Mouse (Mus musculus): Measurements from ENCODE around the gene Zfhx3. TPM values are rescaled to one million over a fixed set of nuclear protein-coding genes. Genes with fewer than 3 reads are reported as not detected.
A peak's percentile ranks its signal among the peaks of the same experiment; 100 is the strongest.

Zfhx3 gene
- polyA plus RNA-seq, 1 experiment: 6.6 TPM

DNA sequence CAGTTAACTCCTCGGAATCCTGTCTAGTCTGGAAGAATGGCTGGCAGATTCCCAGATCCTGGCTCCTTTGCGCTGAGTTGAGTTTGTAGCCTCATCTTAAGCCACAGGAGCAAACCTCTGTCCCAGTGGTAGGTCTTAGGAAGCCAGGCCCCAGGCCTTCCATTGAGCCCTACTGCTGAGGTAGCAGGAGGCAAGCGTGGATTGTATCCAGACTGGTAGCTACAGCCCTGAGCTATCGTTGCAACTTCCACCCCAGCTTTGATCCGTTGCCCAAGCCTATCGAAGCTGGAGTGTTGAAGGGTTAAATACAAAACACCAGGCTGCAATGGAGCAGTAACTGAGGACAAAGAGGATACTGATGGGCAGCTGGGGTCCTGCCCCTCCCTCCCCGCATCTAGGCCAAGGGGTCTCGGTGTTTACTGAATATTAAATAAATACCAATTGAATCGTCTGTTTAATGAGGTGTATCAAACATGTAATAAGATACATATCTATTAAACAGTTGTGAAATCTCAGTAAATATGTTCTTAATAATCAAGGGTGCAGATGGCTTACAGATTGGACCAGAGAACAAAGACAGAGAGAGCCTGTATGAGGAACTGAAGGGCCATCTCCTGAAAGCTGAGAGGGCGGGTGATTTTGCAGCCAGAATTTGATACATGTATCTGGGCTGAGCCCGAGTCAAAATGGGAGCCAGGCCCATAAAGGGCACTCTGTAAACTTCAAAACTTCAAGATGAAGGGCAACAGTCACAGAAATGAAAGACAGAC lies 611.5 kb downstream of the Zfhx3 start:
- Histone ChIP-seq H3K4me1 (ENCODE audit: control insufficient read depth, insufficient read depth, low read length) (no peaks in the 10 kb centered on the region), H3K27ac (ENCODE audit: control insufficient read depth, insufficient read depth, low read depth, low read length, poor library complexity) (no peak overlapping the region), H3K4me3 (replicated peaks; ENCODE audit: control insufficient read depth, low read depth, low read length) (no peak overlapping the region)
- TF ChIP-seq CTCF (IDR thresholded peaks at IDR 0.05; ENCODE audit: control insufficient read depth, insufficient read depth, low read length) (no peak), POLR2A (IDR thresholded peaks at IDR 0.05; ENCODE audit: borderline replicate concordance, control insufficient read depth, low read depth, low read length) (no peak)
- 83% methylated on average over 11 of the region's 11 CpGs for WGBS

DNA sequence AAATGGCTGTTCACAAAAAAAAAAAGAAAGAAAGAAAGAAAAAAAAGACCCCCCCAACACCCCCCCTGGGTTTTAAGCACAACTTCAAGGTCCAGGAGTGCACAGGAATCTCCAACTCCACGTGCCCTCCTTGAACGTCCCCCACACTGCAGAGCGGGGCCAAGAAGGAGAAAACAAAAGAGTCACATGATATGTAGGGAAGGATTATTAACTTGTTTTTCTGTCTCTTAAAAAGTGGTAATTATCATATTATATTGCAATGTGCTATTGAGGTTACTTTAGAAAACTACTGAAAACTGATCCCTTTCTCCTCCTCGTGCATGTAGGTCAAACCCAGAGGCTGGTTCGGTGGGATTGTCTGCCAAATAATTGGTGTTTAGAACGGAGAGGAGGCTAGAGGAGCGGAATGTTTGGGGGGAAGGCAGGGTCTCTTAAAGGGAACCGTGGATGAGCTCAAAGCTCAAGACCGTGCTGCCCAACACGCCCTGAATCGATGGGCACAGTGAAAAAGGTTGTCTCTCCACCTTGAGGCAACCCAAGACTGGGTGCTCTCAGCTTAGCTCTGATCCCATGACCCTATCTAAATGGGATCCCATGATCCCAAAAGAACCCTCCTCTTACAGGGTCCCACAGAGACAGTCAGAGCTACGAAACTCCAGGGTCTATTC lies 612.3 kb downstream of the Zfhx3 start:
- TF ChIP-seq CTCF (IDR thresholded peaks at IDR 0.05; ENCODE audit: control insufficient read depth, insufficient read depth, low read length): no peak
- no peak for TF ChIP-seq POLR2A (IDR thresholded peaks at IDR 0.05; ENCODE audit: borderline replicate concordance, control insufficient read depth, low read depth, low read length)
- 83% methylated on average over 12 of the region's 12 CpGs for WGBS
- H3K27ac ChIP-seq (ENCODE audit: control insufficient read depth, insufficient read depth, low read depth, low read length, poor library complexity): no peak overlapping the region
- no peaks in the 10 kb centered on the region for H3K4me1 ChIP-seq (ENCODE audit: control insufficient read depth, insufficient read depth, low read length)
- H3K4me3 ChIP-seq (replicated peaks; ENCODE audit: control insufficient read depth, low read depth, low read length): no peak overlapping the region

GRCm38 (mm10) chr8:108563420-108563819 lies 621.0 kb downstream of the Zfhx3 start:
- Histone ChIP-seq H3K4me1 (ENCODE audit: control insufficient read depth, insufficient read depth, low read length) (no peaks in the 10 kb centered on the region), H3K27ac (ENCODE audit: control insufficient read depth, insufficient read depth, low read depth, low read length, poor library complexity) (no peak overlapping the region), H3K4me3 (replicated peaks; ENCODE audit: control insufficient read depth, low read depth, low read length) (no peak overlapping the region)
- 77% methylated on average over 6 of the region's 6 CpGs for WGBS
- TF ChIP-seq CTCF (IDR thresholded peaks at IDR 0.05; ENCODE audit: control insufficient read depth, insufficient read depth, low read length) (no peak), POLR2A (IDR thresholded peaks at IDR 0.05; ENCODE audit: borderline replicate concordance, control insufficient read depth, low read depth, low read length) (no peak)

DNA sequence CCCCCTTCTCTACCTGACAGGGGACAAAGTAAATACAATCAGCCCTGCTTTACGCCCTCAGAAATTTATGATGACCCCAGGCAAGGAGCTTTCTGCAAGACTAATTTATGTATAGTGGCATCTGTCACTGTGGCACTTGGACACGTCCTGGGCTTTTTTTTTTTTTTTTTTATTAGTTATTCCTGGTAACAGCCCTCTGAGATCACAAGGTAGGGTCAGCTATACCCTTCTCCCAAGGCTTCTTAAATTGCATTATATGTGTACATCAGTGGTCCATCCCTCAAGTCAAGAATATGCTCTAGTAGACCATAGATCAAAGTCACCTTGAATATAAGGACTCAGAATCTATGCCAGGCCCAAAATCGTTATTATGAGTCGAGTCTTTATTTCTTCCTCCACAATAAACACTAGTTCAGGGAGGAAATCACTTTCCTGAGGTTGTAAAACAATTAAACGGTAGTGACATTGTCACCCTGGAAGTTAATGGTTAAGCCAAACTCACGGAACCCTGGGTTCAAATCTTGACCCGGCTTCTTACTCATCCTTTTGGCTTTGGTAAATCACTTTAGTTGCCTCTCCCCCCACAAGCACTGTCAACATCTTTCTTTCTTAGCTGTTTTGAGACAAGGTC lies 621.6 kb downstream of the Zfhx3 start:
- 69% methylated on average over 7 of the region's 7 CpGs for WGBS
- no peak overlapping the region for H3K4me3 ChIP-seq (replicated peaks; ENCODE audit: control insufficient read depth, low read depth, low read length)
- TF ChIP-seq CTCF (IDR thresholded peaks at IDR 0.05; ENCODE audit: control insufficient read depth, insufficient read depth, low read length) (no peak), POLR2A (IDR thresholded peaks at IDR 0.05; ENCODE audit: borderline replicate concordance, control insufficient read depth, low read depth, low read length) (no peak)
- H3K27ac ChIP-seq (ENCODE audit: control insufficient read depth, insufficient read depth, low read depth, low read length, poor library complexity): no peak overlapping the region
- no peaks in the 10 kb centered on the region for H3K4me1 ChIP-seq (ENCODE audit: control insufficient read depth, insufficient read depth, low read length)

DNA sequence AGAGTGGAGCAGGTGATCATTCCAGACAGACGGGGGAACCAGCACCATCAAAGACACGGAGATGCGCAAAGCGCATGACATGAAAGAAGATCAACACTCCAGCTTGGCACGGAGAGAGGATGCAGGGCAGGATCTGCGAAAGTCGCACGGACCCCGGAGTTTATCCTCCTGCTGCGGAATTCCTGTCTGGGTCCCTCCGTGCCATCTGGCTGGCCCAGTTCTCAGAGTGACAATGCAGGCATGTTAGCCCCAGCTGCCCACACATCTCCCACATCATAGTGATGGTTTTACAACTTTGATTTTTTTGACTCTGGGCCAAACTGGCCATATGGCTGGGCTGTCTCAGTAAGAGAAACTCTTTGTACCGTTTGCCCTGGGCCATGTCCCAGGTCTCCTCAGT lies 623.6 kb downstream of the Zfhx3 start:
- H3K4me1 ChIP-seq (ENCODE audit: control insufficient read depth, insufficient read depth, low read length): no peaks in the 10 kb centered on the region
- TF ChIP-seq CTCF (IDR thresholded peaks at IDR 0.05; ENCODE audit: control insufficient read depth, insufficient read depth, low read length): no peak
- no peak overlapping the region for H3K27ac ChIP-seq (ENCODE audit: control insufficient read depth, insufficient read depth, low read depth, low read length, poor library complexity)
- WGBS: 91% methylated on average over 12 of the region's 12 CpGs
- no peak overlapping the region for H3K4me3 ChIP-seq (replicated peaks; ENCODE audit: control insufficient read depth, low read depth, low read length)

GRCm38 (mm10) chr8:108573295-108574017 lies 631.0 kb downstream of the Zfhx3 start:
- no peak for TF ChIP-seq CTCF (IDR thresholded peaks at IDR 0.05; ENCODE audit: control insufficient read depth, insufficient read depth, low read length)
- TF ChIP-seq POLR2A (IDR thresholded peaks at IDR 0.05; ENCODE audit: borderline replicate concordance, control insufficient read depth, low read depth, low read length): no peak
- H3K27ac ChIP-seq (ENCODE audit: control insufficient read depth, insufficient read depth, low read depth, low read length, poor library complexity): no peak overlapping the region
- WGBS: 77% methylated on average over 5 of the region's 5 CpGs
- H3K4me3 ChIP-seq (replicated peaks; ENCODE audit: control insufficient read depth, low read depth, low read length): no peak overlapping the region
- H3K4me1 ChIP-seq (ENCODE audit: control insufficient read depth, insufficient read depth, low read length): no peaks in the 10 kb centered on the region

DNA sequence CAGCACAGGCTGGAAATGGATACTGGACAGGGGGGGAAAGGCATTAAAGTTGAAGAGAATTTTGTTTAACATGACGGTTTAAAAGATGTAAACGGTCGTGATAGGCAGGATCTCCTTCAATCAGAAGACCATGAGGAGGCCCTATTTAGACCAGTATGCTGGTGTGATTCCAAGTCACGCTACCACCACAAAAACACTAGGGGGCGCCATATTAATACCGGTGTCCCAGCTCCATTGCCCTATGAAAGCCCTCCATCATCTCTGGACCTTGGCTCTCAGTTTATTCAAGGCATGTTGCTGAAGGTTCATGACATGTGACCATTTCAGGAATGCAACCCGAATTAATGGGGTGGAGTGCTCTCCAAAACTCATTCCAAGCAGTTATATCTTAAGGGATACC lies 631.7 kb downstream of the Zfhx3 start:
- no peak overlapping the region for H3K4me3 ChIP-seq (replicated peaks; ENCODE audit: control insufficient read depth, low read depth, low read length)
- no peak overlapping the region for H3K27ac ChIP-seq (ENCODE audit: control insufficient read depth, insufficient read depth, low read depth, low read length, poor library complexity)
- H3K4me1 ChIP-seq (ENCODE audit: control insufficient read depth, insufficient read depth, low read length): no peaks in the 10 kb centered on the region
- TF ChIP-seq CTCF (IDR thresholded peaks at IDR 0.05; ENCODE audit: control insufficient read depth, insufficient read depth, low read length) (peak; percentile 47), POLR2A (IDR thresholded peaks at IDR 0.05; ENCODE audit: borderline replicate concordance, control insufficient read depth, low read depth, low read length) (no peak)
- 5% methylated on average over 7 of the region's 7 CpGs for WGBS

GRCm38 (mm10) chr8:108577571-108577970 lies 635.1 kb downstream of the Zfhx3 start:
- 92% methylated on average over 7 of the region's 7 CpGs for WGBS
- H3K4me1 ChIP-seq (ENCODE audit: control insufficient read depth, insufficient read depth, low read length): no peaks in the 10 kb centered on the region

More at GRCm38 (mm10) chr8:108577571-108577970, 635.1 kb downstream of the Zfhx3 start:
- TF ChIP-seq CTCF (IDR thresholded peaks at IDR 0.05; ENCODE audit: control insufficient read depth, insufficient read depth, low read length) (no peak), POLR2A (IDR thresholded peaks at IDR 0.05; ENCODE audit: borderline replicate concordance, control insufficient read depth, low read depth, low read length) (no peak)
- Histone ChIP-seq H3K27ac (ENCODE audit: control insufficient read depth, insufficient read depth, low read depth, low read length, poor library complexity) (no peak overlapping the region), H3K4me3 (replicated peaks; ENCODE audit: control insufficient read depth, low read depth, low read length) (no peak overlapping the region)
